Mouse (Mus musculus): ENCODE measurements around the gene Tsc22d1.

Gene Tsc22d1

GRCm38 (mm10) chr14:76414862-76415780 lies at the start of gene Tsc22d1:
Tsc22d1 (plus strand) TSS chr14:76414961.
- no peak for DNase-seq

- DNase-seq: no peak
These were observed 41.1 kb upstream of the Tsc22d1 start for GRCm38 (mm10) chr14:76373638-76374037.

GRCm38 (mm10) chr14:76374601-76375000 lies 40.2 kb upstream of the Tsc22d1 start:
- no peak for DNase-seq

GRCm38 (mm10) chr14:76376561-76376960 lies 38.2 kb upstream of the Tsc22d1 start:
- no peak for DNase-seq

GRCm38 (mm10) chr14:76379411-76379810 lies 35.4 kb upstream of the Tsc22d1 start:
- DNase-seq: no peak

- no peak for DNase-seq
These were observed 26.7 kb upstream of the Tsc22d1 start for GRCm38 (mm10) chr14:76388025-76388424.

- DNase-seq: no peak
These were observed 16.5 kb upstream of the Tsc22d1 start for GRCm38 (mm10) chr14:76398251-76398650.

- DNase-seq: no peak
These were observed 12.2 kb upstream of the Tsc22d1 start for GRCm38 (mm10) chr14:76402574-76402973.

GRCm38 (mm10) chr14:76409111-76409510 lies 5.7 kb upstream of the Tsc22d1 start:
- DNase-seq: no peak

- DNase-seq: no peak
These were observed 1.0 kb upstream of the Tsc22d1 start for GRCm38 (mm10) chr14:76413773-76414121.

GRCm38 (mm10) chr14:76414122-76414861 lies 469 bp upstream of the Tsc22d1 start:
- DNase-seq: peak; percentile 98

GRCm38 (mm10) chr14:76415781-76416301 lies 1.1 kb downstream of the Tsc22d1 start:
- DNase-seq: peak; percentile 56

GRCm38 (mm10) chr14:76416366-76417040 lies 1.7 kb downstream of the Tsc22d1 start:
- no peak for DNase-seq

GRCm38 (mm10) chr14:76417346-76417745 lies 2.6 kb downstream of the Tsc22d1 start:
- DNase-seq: peak; percentile 11

GRCm38 (mm10) chr14:76420726-76421125 lies 6.0 kb downstream of the Tsc22d1 start:
- DNase-seq: no peak

GRCm38 (mm10) chr14:76421162-76421561 lies 6.4 kb downstream of the Tsc22d1 start:
- no peak for DNase-seq

- DNase-seq: no peak
These were observed 10.7 kb downstream of the Tsc22d1 start for GRCm38 (mm10) chr14:76425422-76425821.

GRCm38 (mm10) chr14:76425986-76426530 lies 11.3 kb downstream of the Tsc22d1 start:
- DNase-seq: no peak

GRCm38 (mm10) chr14:76428855-76429254 lies 14.1 kb downstream of the Tsc22d1 start:
- no peak for DNase-seq

GRCm38 (mm10) chr14:76431918-76432317 lies 17.2 kb downstream of the Tsc22d1 start:
- no peak for DNase-seq

GRCm38 (mm10) chr14:76432369-76432768 lies 17.6 kb downstream of the Tsc22d1 start:
- peak; percentile 64 for DNase-seq

GRCm38 (mm10) chr14:76432816-76433215 lies 18.1 kb downstream of the Tsc22d1 start:
- DNase-seq: no peak

GRCm38 (mm10) chr14:76442160-76442559 lies 27.4 kb downstream of the Tsc22d1 start:
- DNase-seq: no peak
